Mouse (Mus musculus) spleen, adult 18-20 months (tissue): ENCODE data around the gene Zfp609.
"Not testable (repeated sequence)": the region's sequence is repeated elsewhere in the genome, so short reads cannot be mapped to it uniquely, and the experiment has no call there.

Experiments used
- DNase-seq, 2 experiments: peaks; one replicate each; pipeline ENCODE4 v3.0.0; 2022; ENCODE audit warnings: mixed read lengths in 2 of 2

The Zfp609 gene

GRCm38 (mm10) chr9:65666042-65666441 is 161.3 kb downstream of the Zfp609 start:
- peak; percentile 24 to 61 for DNase-seq

GRCm38 (mm10) chr9:65664163-65664562 is 163.2 kb downstream of the Zfp609 start:
- peak; percentile 18 to 61 for DNase-seq

GRCm38 (mm10) chr9:65661493-65661892 is 165.9 kb downstream of the Zfp609 start:
- no peak for DNase-seq

GRCm38 (mm10) chr9:65661029-65661428 is 166.3 kb downstream of the Zfp609 start:
- DNase-seq = no peak

- DNase-seq = no peak
These were observed 170.1 kb downstream of the Zfp609 start for GRCm38 (mm10) chr9:65657218-65657617.

GRCm38 (mm10) chr9:65655540-65655939 is 171.8 kb downstream of the Zfp609 start:
- no peak for DNase-seq

GRCm38 (mm10) chr9:65654700-65655237 is 172.6 kb downstream of the Zfp609 start:
- no peak for DNase-seq

- DNase-seq = no peak
These were observed 173.6 kb downstream of the Zfp609 start for GRCm38 (mm10) chr9:65653741-65654140.

- DNase-seq = not testable (repeated sequence)
These were observed 175.4 kb downstream of the Zfp609 start for GRCm38 (mm10) chr9:65651957-65652356.

GRCm38 (mm10) chr9:65649997-65650396 is 177.4 kb downstream of the Zfp609 start:
- no peak for DNase-seq

GRCm38 (mm10) chr9:65648730-65649129 is 178.6 kb downstream of the Zfp609 start:
- no peak for DNase-seq

GRCm38 (mm10) chr9:65646782-65647181 is 180.6 kb downstream of the Zfp609 start:
- DNase-seq = no peak

- no peak for DNase-seq
These were observed 181.4 kb downstream of the Zfp609 start for GRCm38 (mm10) chr9:65645984-65646383.

- DNase-seq = no peak
These were observed 182.4 kb downstream of the Zfp609 start for GRCm38 (mm10) chr9:65644960-65645359.

- no peak for DNase-seq
These were observed 184.8 kb downstream of the Zfp609 start for GRCm38 (mm10) chr9:65642546-65642945.
